Mouse (Mus musculus) liver, postnatal 0 days (tissue): ENCODE data around the gene Slc35a3.

ENCODE experiments used
- CTCF ChIP-seq: sonication (generic); IDR thresholded peaks from 2 replicates; pipeline ENCODE4 v1.5.1; 2016; ENCODE audit warnings: antibody characterized with exemption, low read depth
- EP300 ChIP-seq: IDR thresholded peaks from 2 replicates; pipeline ENCODE4 v1.6.1; 2016; ENCODE audit warnings: antibody characterized with exemption, low read depth, mild to moderate bottlenecking

GRCm38 (mm10) chr3:116705637-116706204, 6.9 kb downstream of the Slc35a3 start:
- TF ChIP-seq CTCF (no peak), EP300 (no peak)
